Mouse (Mus musculus) heart, adult 2 months (tissue): ENCODE data around the gene Rcbtb2. TPM values are rescaled to one million over a fixed set of nuclear protein-coding genes. Genes with fewer than 3 reads are reported as not detected.

Experiments used
- DNase-seq, 2 experiments: peaks; one replicate each; pipeline ENCODE4 v3.0.0; 2021
- H3K27ac ChIP-seq: fragments of 200-600 bp; 2 replicates; pipeline ENCODE4 v1.8.1; 2022
- H3K27me3 ChIP-seq: fragments of 200-500 bp; 2 replicates; pipeline ENCODE4 v1.6.1; 2012; ENCODE audit warnings: mild to moderate bottlenecking, low read length, inconsistent platforms, mixed read lengths; ENCODE audit not compliant: control insufficient read depth, insufficient read depth
- H3K36me3 ChIP-seq: fragments of 200-500 bp; 2 replicates; pipeline ENCODE4 v1.6.1; 2012; ENCODE audit warnings: low read length, inconsistent platforms; ENCODE audit not compliant: control insufficient read depth, insufficient read depth
- H3K4me1 ChIP-seq: fragments of 200-500 bp; 2 replicates; pipeline ENCODE4 v1.6.1; 2011; ENCODE audit warnings: low read length; ENCODE audit not compliant: control insufficient read depth, insufficient read depth
- H3K4me3 ChIP-seq: fragments of 200-600 bp; 2 replicates; pipeline ENCODE4 v1.8.1; 2022
- H3K79me2 ChIP-seq: fragments of 200-500 bp; replicated peaks from 2 replicates; pipeline ENCODE4 v1.6.1; 2012; ENCODE audit warnings: mild to moderate bottlenecking, inconsistent platforms, low read length, moderate library complexity, mixed read lengths; ENCODE audit not compliant: control insufficient read depth, insufficient read depth
- H3K9ac ChIP-seq: fragments of 200-500 bp; 2 replicates; pipeline ENCODE4 v1.6.1; 2012; ENCODE audit warnings: low read depth, mild to moderate bottlenecking, control low read depth, inconsistent platforms, low read length, mixed read lengths
- CTCF ChIP-seq: fragments of 200-600 bp; IDR thresholded peaks from 2 replicates; pipeline ENCODE4 v1.8.1; 2022; ENCODE audit warnings: antibody characterized with exemption, mild to moderate bottlenecking, moderate library complexity
- EP300 ChIP-seq: fragments of 200-500 bp; IDR thresholded peaks from 2 replicates; pipeline ENCODE4 v1.6.1; 2011; ENCODE audit warnings: low read depth, low read length, control low read depth; ENCODE audit not compliant: insufficient read depth
- POLR2A ChIP-seq: fragments of 200-500 bp; IDR thresholded peaks from 2 replicates; pipeline ENCODE4 v1.6.1; 2011; ENCODE audit warnings: mild to moderate bottlenecking, low read depth, low read length, control low read depth; ENCODE audit not compliant: insufficient read depth
- WGBS: fragments of 180-500 bp; shearing (Covaris S2); methylation state at CpG from one replicate; pipeline ENCODE4 v1.1.7; 2018; 5-methylcytosine and 5-hydroxymethylcytosine counted together
- intact Hi-C: fragments of 180-260 bp; cut with DNase I; formaldehyde crosslinking; loops from one replicate; pipeline ENCODE4 v1.15.1; 2025
- polyA plus RNA-seq: library from polyadenylated mRNA; depleted of rRNA; stranded (reverse); fragments of >200 nt; gene quantifications from 2 replicates; pipeline ENCODE4 v1.2.3, GENCODE M21; 2012
- total RNA-seq, 2 experiments: library from RNA; stranded (reverse); gene quantifications; 2 replicates each; pipeline ENCODE4 v1.2.3; 2021

The Rcbtb2 gene
- total and polyA plus RNA-seq, 3 experiments, result 16.9 to 20.9 (median 20.8) TPM

DNA sequence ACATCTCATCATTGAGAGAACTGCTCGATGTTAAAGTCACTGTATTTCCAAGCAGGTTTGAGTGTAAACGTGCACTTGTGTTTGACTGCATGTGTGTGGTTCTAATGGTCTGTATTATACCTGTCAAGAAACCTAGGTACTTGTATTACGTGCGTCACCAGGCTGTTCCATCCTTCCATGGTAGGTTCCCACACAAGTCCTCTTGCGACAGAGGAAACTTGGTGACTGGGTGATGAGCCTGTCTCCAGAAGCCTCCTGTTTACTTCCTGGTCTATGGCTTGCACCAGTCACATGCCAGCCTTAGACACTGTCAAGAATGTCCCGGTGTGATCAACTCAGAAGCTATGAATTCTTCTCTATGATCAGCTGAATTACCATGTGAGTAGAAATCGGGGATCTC, 15.6 kb downstream of the Rcbtb2 start:
- no peak overlapping the region for H3K4me3 ChIP-seq
- TF ChIP-seq POLR2A, result no peak
- TF ChIP-seq CTCF, result no peak
- TF ChIP-seq EP300, result no peak
- H3K27me3 ChIP-seq, result no peaks in the 10 kb centered on the region
- H3K4me1 ChIP-seq, result peaks cover 2% of the 10 kb centered on the region
- intact Hi-C loops, result no loop called here
- no peak for DNase-seq
- no peak overlapping the region for H3K9ac ChIP-seq
- H3K36me3 ChIP-seq, result no peaks in the 10 kb centered on the region
- 89% methylated on average over 7 of the region's 7 CpGs for WGBS
- H3K27ac ChIP-seq, result no peak overlapping the region
- no peaks in the 10 kb centered on the region for H3K79me2 ChIP-seq

DNA sequence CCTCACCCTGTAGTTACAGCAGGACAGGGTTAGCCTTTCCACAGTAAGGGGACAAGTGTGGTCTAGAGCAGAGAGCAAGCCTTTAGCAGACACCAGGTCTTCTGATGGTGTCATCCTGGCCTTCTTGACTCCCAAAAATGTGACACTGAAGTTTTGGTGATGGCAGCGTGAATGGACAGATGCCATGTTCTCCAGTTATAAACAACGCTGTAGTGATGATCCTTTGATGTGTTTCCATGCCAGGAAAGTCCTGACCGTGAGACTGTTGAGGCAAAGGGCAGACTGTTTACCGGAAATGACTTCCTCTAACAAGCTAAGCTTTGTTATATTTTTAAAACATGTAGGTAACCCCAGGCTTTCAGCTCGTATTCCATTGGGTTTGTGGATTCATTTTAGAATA, 17.0 kb downstream of the Rcbtb2 start:
- no peaks in the 10 kb centered on the region for H3K36me3 ChIP-seq
- H3K27me3 ChIP-seq, result no peaks in the 10 kb centered on the region
- H3K79me2 ChIP-seq, result no peaks in the 10 kb centered on the region
- H3K4me1 ChIP-seq, result peaks cover 4% of the 10 kb centered on the region
- no peak for TF ChIP-seq POLR2A
- TF ChIP-seq EP300, result no peak
- TF ChIP-seq CTCF, result no peak
- no peak overlapping the region for H3K9ac ChIP-seq
- H3K4me3 ChIP-seq, result no peak overlapping the region
- WGBS, result 46% methylated on average over 5 of the region's 5 CpGs
- no peak overlapping the region for H3K27ac ChIP-seq
- no peak for DNase-seq
- intact Hi-C loops, result no loop called here

DNA sequence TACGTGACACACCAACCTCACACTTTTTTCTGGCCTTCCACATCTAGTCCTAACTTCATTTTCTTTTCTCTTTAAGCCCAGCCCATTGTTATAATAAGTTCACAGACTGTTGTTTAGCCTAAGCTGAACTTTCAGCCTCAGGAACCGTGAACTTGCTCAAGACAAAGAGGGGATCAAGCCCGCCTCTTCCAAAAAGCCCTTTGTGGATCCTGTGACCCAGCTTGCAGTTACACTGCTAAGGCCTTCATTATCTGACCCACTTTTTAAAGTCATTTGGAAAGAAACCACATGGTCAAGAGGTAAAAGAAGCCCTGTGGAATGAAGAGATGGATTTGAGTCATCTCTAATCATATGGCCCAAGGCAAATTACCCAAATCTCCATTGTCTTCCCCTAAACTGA, 19.0 kb downstream of the Rcbtb2 start:
- Histone ChIP-seq H3K27ac (no peak overlapping the region; the same call in 1 of the 2 replicates), H3K79me2 (peaks cover 2% of the 10 kb centered on the region; the same call in 1 of the 2 replicates), H3K4me1 (peaks cover 4% of the 10 kb centered on the region), H3K4me3 (no peak overlapping the region), H3K36me3 (no peaks in the 10 kb centered on the region), H3K9ac (no peak overlapping the region), H3K27me3 (no peaks in the 10 kb centered on the region)
- no peak for DNase-seq
- TF ChIP-seq EP300, result no peak
- no peak for TF ChIP-seq POLR2A
- TF ChIP-seq CTCF, result no peak
- intact Hi-C loops, result loop anchor here (2.0 kb wide), 2 partner anchors 33 to 97 kb away; no protein-coding TSS in a partner anchor
- WGBS, result 82% methylated on average over 3 of the region's 3 CpGs

DNA sequence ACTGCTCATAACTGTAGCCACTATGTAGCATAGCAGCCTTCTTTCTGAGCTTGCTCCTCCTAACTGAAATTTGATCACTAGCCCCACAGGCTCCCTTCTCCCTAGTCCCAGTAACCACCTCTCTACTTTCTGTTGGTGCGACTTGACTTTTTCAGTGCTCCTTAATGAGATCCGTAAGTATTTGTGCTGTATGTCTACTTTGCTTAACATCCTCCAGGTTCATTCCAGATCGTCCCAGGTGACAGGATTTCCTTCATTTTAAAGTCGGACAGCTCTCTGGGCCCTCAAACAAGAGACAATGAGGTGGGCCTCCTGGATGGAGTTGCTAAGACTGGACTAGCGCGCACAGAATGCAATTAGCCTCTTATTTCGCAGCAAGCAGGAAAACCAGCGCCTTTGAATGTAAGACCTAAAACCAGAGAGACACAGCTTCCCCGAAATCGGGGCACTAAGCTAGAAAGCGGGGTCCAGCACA, 19.6 kb downstream of the Rcbtb2 start:
- Histone ChIP-seq H3K79me2 (peaks cover 2% of the 10 kb centered on the region; the same call in 1 of the 2 replicates), H3K36me3 (no peaks in the 10 kb centered on the region), H3K27ac (peak overlapping the region; percentile 96), H3K9ac (peak overlapping the region; percentile 97), H3K27me3 (no peaks in the 10 kb centered on the region), H3K4me3 (peak overlapping the region; percentile 87), H3K4me1 (peaks cover 4% of the 10 kb centered on the region)
- TF ChIP-seq CTCF (no peak), POLR2A (no peak), EP300 (no peak)
- no peak for DNase-seq
- WGBS, result 2% methylated on average over 11 of the region's 11 CpGs
- intact Hi-C loops, result loop anchor here (2.0 kb wide), 2 partner anchors 34 to 96 kb away; no protein-coding TSS in a partner anchor

- WGBS, result under 1% methylated on average over 88 of the region's 88 CpGs
- Histone ChIP-seq H3K79me2 (peaks cover 2% of the 10 kb centered on the region; the same call in 1 of the 2 replicates), H3K27me3 (no peaks in the 10 kb centered on the region), H3K9ac (peak overlapping the region; percentile 97), H3K4me3 (peak overlapping the region; percentile 87), H3K27ac (peak overlapping the region; percentile 96), H3K4me1 (peaks cover 4% of the 10 kb centered on the region), H3K36me3 (no peaks in the 10 kb centered on the region)
- intact Hi-C loops, result loop anchor here (2.0 kb wide), 2 partner anchors 34 to 96 kb away; no protein-coding TSS in a partner anchor
- peak; percentile 91 to 94 for DNase-seq
- TF ChIP-seq CTCF, result no peak
- TF ChIP-seq EP300, result no peak
- TF ChIP-seq POLR2A, result peak; percentile 54
These were observed 20.3 kb downstream of the Rcbtb2 start for GRCm38 (mm10) chr14:73142896-73143709.
